Mouse (Mus musculus) CH12.LX (cell line): Measurements from ENCODE around the gene Nlgn1. TPM values are rescaled to one million over a fixed set of nuclear protein-coding genes. Genes with fewer than 3 reads are reported as not detected.

Source experiments
- DNase-seq: peaks from one replicate; pipeline ENCODE4 v3.0.0-alpha.2; 2013; ENCODE audit errors: extremely low read depth
- H3K27ac ChIP-seq: 2 replicates; pipeline ENCODE4 v1.5.1; 2012; ENCODE audit warnings: low read depth, mild to moderate bottlenecking, control low read depth, moderate library complexity; ENCODE audit not compliant: insufficient read depth
- H3K27me3 ChIP-seq: replicated peaks from 2 replicates; pipeline ENCODE3; 2012; ENCODE audit warnings: inconsistent platforms
- H3K36me3 ChIP-seq, 2 experiments: replicated peaks in 1 of 2; 2 replicates each; pipeline versions ENCODE3 to v1.6.1; 2012; ENCODE audit warnings: inconsistent platforms in 1 of 2, low read length in 1 of 2, mild to moderate bottlenecking in 1 of 2, mixed read lengths in 1 of 2, moderate library complexity in 1 of 2; ENCODE audit not compliant: control insufficient read depth in 1 of 2, insufficient read depth in 1 of 2
- H3K4me1 ChIP-seq, 2 experiments: 2 replicates each; pipeline ENCODE4 v1.6.1; 2012; ENCODE audit warnings: inconsistent platforms in 1 of 2, moderate library complexity in 1 of 2; ENCODE audit not compliant: insufficient read depth in 2 of 2, control insufficient read depth in 1 of 2
- H3K4me2 ChIP-seq: 2 replicates; pipeline ENCODE4 v1.6.1; 2012; ENCODE audit warnings: low read depth, mild to moderate bottlenecking, control low read depth; ENCODE audit not compliant: poor library complexity, insufficient read depth, severe bottlenecking
- H3K4me3 ChIP-seq, 3 experiments: fragments of 150-350 bp in 1 of 3; sonication (generic) in 1 of 3; replicated peaks in 1 of 3; 2 replicates each; pipeline versions ENCODE3 to v1.5.1; 2011 to 2012; ENCODE audit warnings: low read depth in 2 of 3, low read length in 2 of 3, mild to moderate bottlenecking in 2 of 3, moderate library complexity in 2 of 3, control low read depth in 1 of 3, improper control_type of control experiment in 1 of 3, inconsistent platforms in 1 of 3, mixed read lengths in 1 of 3; ENCODE audit not compliant: poor library complexity in 1 of 3
- H3K79me2 ChIP-seq: replicated peaks from 2 replicates; pipeline ENCODE4 v1.6.1; 2012; ENCODE audit warnings: mild to moderate bottlenecking, moderate library complexity; ENCODE audit not compliant: control insufficient read depth, poor library complexity, insufficient read depth, severe bottlenecking; ENCODE audit errors: extremely low read depth
- H3K9ac ChIP-seq: 2 replicates; pipeline ENCODE4 v1.6.1; 2012; ENCODE audit warnings: low read depth, mild to moderate bottlenecking, control low read depth, moderate library complexity; ENCODE audit not compliant: insufficient read depth
- H3K9me3 ChIP-seq: replicated peaks from 2 replicates; pipeline ENCODE3; 2012; ENCODE audit warnings: low read length, inconsistent platforms, mixed read lengths
- BHLHE40 ChIP-seq: IDR thresholded peaks from 2 replicates; pipeline ENCODE4 v1.6.1; 2011; ENCODE audit warnings: mild to moderate bottlenecking, low read depth, low read length, improper control_type of control experiment
- ELF1 ChIP-seq: IDR thresholded peaks from 2 replicates; pipeline ENCODE4 v1.6.1; 2014; ENCODE audit warnings: low read depth, mild to moderate bottlenecking, inconsistent platforms, low read length, improper control_type of control experiment
- IRF4 ChIP-seq: IDR thresholded peaks from 2 replicates; pipeline ENCODE4 v1.6.1; 2014; ENCODE audit warnings: low read depth, mild to moderate bottlenecking, inconsistent platforms, low read length, improper control_type of control experiment
- MAFK ChIP-seq: IDR thresholded peaks from 2 replicates; pipeline ENCODE4 v1.6.1; 2011; ENCODE audit warnings: low read length, improper control_type of control experiment; ENCODE audit not compliant: insufficient replicate concordance
- MAX ChIP-seq: IDR thresholded peaks from 2 replicates; pipeline ENCODE4 v1.6.1; 2011; ENCODE audit warnings: low read length, improper control_type of control experiment
- MYC ChIP-seq: IDR thresholded peaks from 2 replicates; pipeline ENCODE4 v1.6.1; 2011; ENCODE audit warnings: low read depth, mild to moderate bottlenecking, improper control_type of control experiment, low read length
- POLR2A ChIP-seq: IDR thresholded peaks from 2 replicates; pipeline ENCODE4 v1.6.1; 2011; ENCODE audit warnings: low read depth, mild to moderate bottlenecking, improper control_type of control experiment, low read length
- SMC3 ChIP-seq: IDR thresholded peaks from 2 replicates; pipeline ENCODE4 v1.6.1; 2011; ENCODE audit warnings: low read depth, low read length, improper control_type of control experiment
- ZKSCAN1 ChIP-seq: IDR thresholded peaks from 2 replicates; pipeline ENCODE4 v1.6.1; 2012; ENCODE audit warnings: low read depth, inconsistent platforms, low read length, improper control_type of control experiment, borderline replicate concordance
- dilution Hi-C: fragments of 300-500 bp; cut with MboI; formaldehyde crosslinking; loops from 2 replicates; pipeline ENCODE4 v1.14.3; 2020; ENCODE audit warnings: low sequenced_read_pairs; ENCODE audit not compliant: extremely low pct_unique_long_range_greater_than_20kb, extremely low pct_ligation_motif_present
- in situ Hi-C: fragments of 300-500 bp; cut with MboI; formaldehyde crosslinking; loops from 3 replicates; pipeline ENCODE4 v1.14.3; 2019; ENCODE audit warnings: low sequenced_read_pairs, low pct_ligation_motif_present, low pct_unique_long_range_greater_than_20kb, mixed read lengths
- polyA plus RNA-seq: library from polyadenylated mRNA; unstranded; fragments of >175 nt; gene quantifications from 2 replicates; pipeline ENCODE4 v1.2.1, GENCODE M21; 2012; ENCODE audit warnings: low read depth; ENCODE audit not compliant: insufficient read length
- total RNA-seq, 2 experiments: library from RNA; depleted of rRNA; stranded (reverse); fragments of 300-350 nt in 1 of 2; fragments of >200 nt in 1 of 2; gene quantifications; 2 replicates each; pipeline ENCODE4 v1.2.3; 2012 to 2014

Nlgn1 gene
- total and polyA plus RNA-seq, 3 experiments = not detected

- Histone ChIP-seq H3K9ac (no peak overlapping the region), H3K4me3 (no peak overlapping the region), H3K9me3 (peaks cover 24% of the 10 kb centered on the region), H3K27ac (no peak overlapping the region), H3K27me3 (no peaks in the 10 kb centered on the region), H3K36me3 (no peaks in the 10 kb centered on the region), H3K4me2 (no peak overlapping the region), H3K4me1 (no peaks in the 10 kb centered on the region), H3K79me2 (no peaks in the 10 kb centered on the region)
- TF ChIP-seq SMC3 = no peak
- no peak for TF ChIP-seq ZKSCAN1
- no peak for TF ChIP-seq IRF4
- no peak for TF ChIP-seq ELF1
- TF ChIP-seq MAX = no peak
- TF ChIP-seq BHLHE40 = no peak
- dilution Hi-C loops = no loop called here
- in situ Hi-C loops = no loop called here
- no peak for DNase-seq
These were observed 226.7 kb downstream of the Nlgn1 start for GRCm38 (mm10) chr3:26105528-26105927.

- Histone ChIP-seq H3K79me2 (no peaks in the 10 kb centered on the region), H3K4me3 (no peak overlapping the region), H3K27ac (no peak overlapping the region), H3K9me3 (peaks cover 30% of the 10 kb centered on the region), H3K27me3 (no peaks in the 10 kb centered on the region), H3K4me1 (no peaks in the 10 kb centered on the region), H3K36me3 (no peaks in the 10 kb centered on the region), H3K9ac (no peak overlapping the region), H3K4me2 (no peak overlapping the region)
- no peak for DNase-seq
- dilution Hi-C loops = no loop called here
- no peak for TF ChIP-seq MYC
- TF ChIP-seq, all 38 proteins: peak for 0
- in situ Hi-C loops = no loop called here
These were observed 230.0 kb downstream of the Nlgn1 start for GRCm38 (mm10) chr3:26102271-26102670.

- Histone ChIP-seq H3K9me3 (peaks cover 22% of the 10 kb centered on the region), H3K36me3 (no peaks in the 10 kb centered on the region), H3K4me1 (no peaks in the 10 kb centered on the region), H3K4me2 (no peak overlapping the region), H3K4me3 (no peak overlapping the region), H3K27me3 (no peaks in the 10 kb centered on the region), H3K27ac (no peak overlapping the region), H3K9ac (no peak overlapping the region), H3K79me2 (no peaks in the 10 kb centered on the region)
- dilution Hi-C loops = no loop called here
- TF ChIP-seq IRF4 (no peak), POLR2A (no peak), MAFK (no peak), BHLHE40 (no peak)
- DNase-seq = no peak
- in situ Hi-C loops = no loop called here
These were observed 236.7 kb downstream of the Nlgn1 start for GRCm38 (mm10) chr3:26095551-26095950.
